Mouse (Mus musculus) cerebellum, adult 2 months (tissue): ENCODE results near the gene Rpf2.

Source experiments
- CTCF ChIP-seq: fragments of 200-500 bp; IDR thresholded peaks from 2 replicates; pipeline ENCODE4 v1.5.1; 2011; ENCODE audit warnings: low read depth, mild to moderate bottlenecking, control low read depth, low read length, moderate library complexity, borderline replicate concordance; ENCODE audit not compliant: insufficient read depth
- POLR2A ChIP-seq: fragments of 200-500 bp; IDR thresholded peaks from 2 replicates; pipeline ENCODE4 v1.6.1; 2011; ENCODE audit warnings: low read length, control low read depth, borderline replicate concordance; ENCODE audit not compliant: insufficient read depth

- no peak for TF ChIP-seq CTCF
- no peak for TF ChIP-seq POLR2A
Observed at GRCm38 (mm10) chr10:40218874-40219273, 28.0 kb downstream of the Rpf2 start.
